Mouse (Mus musculus) stomach, embryonic 14.5 days (tissue): ENCODE measurements around the gene Plch2. TPM values are rescaled to one million over a fixed set of nuclear protein-coding genes. Genes with fewer than 3 reads are reported as not detected.

Experiments
- ATAC-seq: fragments of 200-750 bp; cut with Nextera tagmentation; 2 replicates; pipeline ENCODE4 v1.8.0; 2017; ENCODE audit warnings: low read depth, moderate TSS enrichment; ENCODE audit not compliant: insufficient number of reproducible peaks, insufficient read depth, low FRiP score
- H3K27ac ChIP-seq: fragments of 300-500 bp; sonication (generic); 2 replicates; pipeline ENCODE4 v1.5.1; 2014; ENCODE audit warnings: mild to moderate bottlenecking, low read length, moderate library complexity, mixed read lengths
- H3K27me3 ChIP-seq: fragments of 300-500 bp; sonication (generic); 2 replicates; pipeline ENCODE4 v1.6.1; 2014; ENCODE audit warnings: low read length, control low read depth, mixed read lengths; ENCODE audit not compliant: control insufficient read depth, insufficient read depth
- H3K36me3 ChIP-seq: fragments of 300-500 bp; sonication (generic); 2 replicates; pipeline ENCODE4 v1.6.1; 2014; ENCODE audit warnings: mild to moderate bottlenecking, control low read depth, low read length, moderate library complexity, mixed read lengths; ENCODE audit not compliant: control insufficient read depth, insufficient read depth
- H3K4me1 ChIP-seq: fragments of 300-500 bp; sonication (generic); 2 replicates; pipeline ENCODE4 v1.6.1; 2014; ENCODE audit warnings: low read length, control low read depth, mixed read lengths; ENCODE audit not compliant: control insufficient read depth, insufficient read depth
- H3K4me2 ChIP-seq: fragments of 300-500 bp; sonication (generic); replicated peaks from 2 replicates; pipeline ENCODE4 v1.6.1; 2014; ENCODE audit warnings: low read depth, low read length, control low read depth
- H3K4me3 ChIP-seq: fragments of 300-500 bp; sonication (generic); 2 replicates; pipeline ENCODE4 v1.5.1; 2014; ENCODE audit warnings: low read depth, low read length, control low read depth
- H3K9ac ChIP-seq: fragments of 300-500 bp; sonication (generic); replicated peaks from 2 replicates; pipeline ENCODE4 v1.6.1; 2014; ENCODE audit warnings: low read depth, mild to moderate bottlenecking, control low read depth, low read length, moderate library complexity, mixed read lengths
- H3K9me3 ChIP-seq: fragments of 300-500 bp; sonication (generic); 2 replicates; pipeline ENCODE4 v1.6.1; 2016; ENCODE audit warnings: low read depth, low read length, control low read depth; ENCODE audit not compliant: control insufficient read depth
- WGBS: fragments of 180-500 bp; shearing (Covaris S2); extraction: QIAGEN DNeasy Blood & Tissue Kit; methylation state at CpG from one replicate; pipeline ENCODE4 v1.1.7; 2014; 5-methylcytosine and 5-hydroxymethylcytosine counted together
- polyA plus RNA-seq: library from polyadenylated mRNA; unstranded; fragments of >200 nt; fragmentation: Nextera tagmentation; extraction: Ambion mirVana; gene quantifications from 2 replicates; pipeline ENCODE4 v1.2.1, GENCODE M21; 2014

Gene Plch2
- polyA plus RNA-seq, 1 experiment from 2014 or later: 25.9 TPM

DNA sequence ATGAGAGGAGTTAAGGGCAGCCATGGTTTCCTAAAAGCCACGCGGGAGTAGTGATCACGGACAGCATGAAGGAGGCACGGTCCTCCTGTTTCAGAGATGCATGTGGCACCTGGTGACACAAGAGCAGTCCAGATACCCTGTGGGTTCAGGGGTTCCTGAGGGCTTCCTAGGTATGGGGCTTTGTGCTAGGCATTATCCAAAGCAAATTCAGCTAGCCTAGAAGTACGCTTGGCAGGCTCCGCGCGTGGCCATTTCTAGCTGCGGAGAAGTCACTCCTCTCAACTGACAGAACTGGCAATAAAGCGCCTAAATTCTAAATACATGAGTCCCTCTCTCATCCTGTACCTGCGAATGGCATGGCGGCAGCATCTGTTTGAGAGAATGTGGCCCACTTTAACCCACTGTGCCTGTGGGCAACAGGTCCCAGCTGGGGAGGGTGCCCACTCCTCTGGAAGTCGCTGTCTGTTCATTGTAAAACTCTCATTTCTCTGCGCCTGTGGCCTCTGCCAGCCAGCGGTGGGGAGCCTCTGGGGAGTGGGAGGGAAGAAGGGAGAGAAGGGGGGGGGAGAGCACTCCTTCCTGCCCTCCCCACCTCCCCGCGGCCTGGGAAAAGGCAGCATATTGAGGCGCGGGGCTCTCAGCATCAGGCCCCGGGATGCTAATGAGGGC is 96.4 kb downstream of the Plch2 start:
- Histone ChIP-seq H3K4me3 (peak overlapping the region; percentile 33), H3K36me3 (no peaks in the 10 kb centered on the region), H3K4me1 (peaks cover 32% of the 10 kb centered on the region), H3K27ac (no peak overlapping the region), H3K27me3 (peaks cover 40% of the 10 kb centered on the region), H3K9me3 (no peaks in the 10 kb centered on the region), H3K4me2 (peak overlapping the region; percentile 65), H3K9ac (0 out of 2 replicates have a peak overlapping the region, but pooled peaks have one; percentile 14)
- ATAC-seq: no peak
- WGBS: 25% methylated on average over 20 of the region's 20 CpGs

- Histone ChIP-seq H3K4me1 (peaks cover 29% of the 10 kb centered on the region), H3K27ac (no peak overlapping the region), H3K9ac (no peak overlapping the region), H3K4me2 (peak overlapping the region; percentile 28; the same call in 1 of the 2 replicates), H3K9me3 (no peaks in the 10 kb centered on the region), H3K4me3 (no peak overlapping the region), H3K27me3 (peaks cover 45% of the 10 kb centered on the region), H3K36me3 (no peaks in the 10 kb centered on the region)
- no peak for ATAC-seq
- 14% methylated on average over 8 of the region's 8 CpGs for WGBS
Observed at GRCm38 (mm10) chr4:154958621-154959020, 98.0 kb downstream of the Plch2 start.

DNA sequence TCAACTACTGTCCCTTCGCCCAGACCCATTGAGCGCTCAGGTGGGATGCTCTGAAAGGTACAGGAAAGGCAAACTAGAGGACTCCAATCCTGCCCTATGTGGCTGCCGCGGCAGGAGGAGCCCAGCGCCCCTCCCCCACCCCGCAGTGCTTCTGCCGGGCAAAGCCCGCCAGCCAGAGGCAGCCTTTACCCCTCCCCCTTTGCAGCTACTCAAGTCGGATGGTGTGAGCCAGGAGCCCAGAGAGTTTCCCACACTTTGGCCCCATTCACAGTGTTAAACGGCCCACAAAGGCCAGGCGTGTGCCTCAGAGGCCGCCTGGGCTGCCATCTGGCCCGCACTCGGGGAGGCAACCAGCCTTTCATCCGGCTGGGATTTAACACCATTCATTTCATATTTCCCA is 98.4 kb downstream of the Plch2 start:
- Histone ChIP-seq H3K9me3 (no peaks in the 10 kb centered on the region), H3K36me3 (no peaks in the 10 kb centered on the region), H3K4me2 (peak overlapping the region; percentile 28; the same call in 1 of the 2 replicates), H3K9ac (no peak overlapping the region), H3K4me3 (no peak overlapping the region), H3K4me1 (peaks cover 26% of the 10 kb centered on the region), H3K27me3 (peaks cover 49% of the 10 kb centered on the region), H3K27ac (no peak overlapping the region)
- WGBS: under 1% methylated on average over 15 of the region's 15 CpGs
- ATAC-seq: 0 out of 2 replicates have a peak, but pooled peaks have one; percentile 29

DNA sequence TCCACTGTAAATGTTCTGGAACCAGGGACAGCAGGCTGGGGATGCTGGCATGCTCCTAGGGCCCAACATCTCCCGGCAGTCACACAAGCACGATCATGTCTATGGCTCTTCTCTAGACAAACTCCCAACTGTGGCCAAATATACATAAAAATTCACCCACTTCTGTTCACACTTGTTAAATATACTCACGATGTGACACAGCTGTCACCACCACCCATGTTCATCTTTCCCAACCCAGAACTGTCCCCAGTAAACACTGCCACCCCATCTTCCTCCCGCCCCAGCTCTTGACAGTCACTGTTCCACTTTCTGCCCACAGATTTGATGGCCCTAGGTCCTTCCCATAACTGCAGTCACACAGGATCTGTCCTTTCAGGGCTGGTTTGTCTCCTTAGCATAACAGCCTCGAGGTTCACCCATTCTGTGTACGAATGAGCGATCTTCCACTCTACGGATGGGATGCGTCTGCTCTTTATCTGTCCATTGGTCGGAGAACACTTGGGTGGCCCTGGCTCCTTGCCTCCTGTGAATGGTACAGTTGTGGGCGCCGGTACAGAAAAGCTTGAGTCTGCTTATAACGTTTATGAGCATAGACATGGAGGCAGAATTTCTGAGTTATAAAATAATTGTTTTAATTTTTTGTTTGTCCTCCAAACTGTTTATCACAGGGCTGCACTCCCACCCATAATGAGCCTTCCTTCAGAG is 99.1 kb downstream of the Plch2 start:
- Histone ChIP-seq H3K27ac (no peak overlapping the region), H3K4me3 (no peak overlapping the region), H3K9ac (no peak overlapping the region), H3K36me3 (no peaks in the 10 kb centered on the region), H3K27me3 (peaks cover 50% of the 10 kb centered on the region), H3K4me1 (peaks cover 23% of the 10 kb centered on the region), H3K4me2 (no peak overlapping the region), H3K9me3 (no peaks in the 10 kb centered on the region)
- 47% methylated on average over 13 of the region's 13 CpGs for WGBS
- no peak for ATAC-seq

DNA sequence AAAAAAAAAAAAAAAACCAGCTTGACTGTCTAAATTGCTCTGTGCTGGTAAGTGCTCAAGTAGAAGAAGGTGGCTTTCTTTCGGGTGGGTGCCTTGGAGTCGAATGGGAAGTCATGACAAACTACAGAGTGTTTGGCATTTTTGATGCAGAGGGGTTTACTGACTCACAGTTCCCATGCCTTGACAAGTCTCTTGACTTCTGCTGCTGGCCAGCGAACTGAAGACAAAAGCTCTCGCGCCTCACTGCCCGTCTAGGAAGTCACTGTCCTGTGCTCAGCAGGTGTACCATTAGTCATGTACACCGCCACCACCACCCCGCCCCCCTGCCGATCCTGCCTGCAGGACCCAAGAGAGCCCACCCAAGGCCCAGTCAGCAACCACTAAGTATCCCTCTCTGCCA is 100.0 kb downstream of the Plch2 start:
- H3K36me3 ChIP-seq: no peaks in the 10 kb centered on the region
- H3K9me3 ChIP-seq: no peaks in the 10 kb centered on the region
- 46% methylated on average over 9 of the region's 9 CpGs for WGBS
- ATAC-seq: no peak
- peaks cover 22% of the 10 kb centered on the region for H3K4me1 ChIP-seq
- H3K4me3 ChIP-seq: no peak overlapping the region
- no peak overlapping the region for H3K27ac ChIP-seq
- H3K27me3 ChIP-seq: peaks cover 50% of the 10 kb centered on the region
- H3K9ac ChIP-seq: no peak overlapping the region
- H3K4me2 ChIP-seq: no peak overlapping the region

- H3K9ac ChIP-seq: no peak overlapping the region
- no peaks in the 10 kb centered on the region for H3K9me3 ChIP-seq
- H3K4me1 ChIP-seq: peaks cover under 1% of the 10 kb centered on the region; the same call in 1 of the 2 replicates
- peaks cover 29% of the 10 kb centered on the region for H3K27me3 ChIP-seq
- WGBS: 3% methylated on average over 26 of the region's 26 CpGs
- H3K4me3 ChIP-seq: no peak overlapping the region
- H3K4me2 ChIP-seq: no peak overlapping the region
- no peak overlapping the region for H3K27ac ChIP-seq
- H3K36me3 ChIP-seq: no peaks in the 10 kb centered on the region
- no peak for ATAC-seq
Observed at GRCm38 (mm10) chr4:154952461-154953241, 103.9 kb downstream of the Plch2 start.

GRCm38 (mm10) chr4:154949589-154949982 is 107.0 kb downstream of the Plch2 start:
- H3K4me1 ChIP-seq: peaks cover 6% of the 10 kb centered on the region
- no peaks in the 10 kb centered on the region for H3K9me3 ChIP-seq
- no peak overlapping the region for H3K27ac ChIP-seq
- H3K4me3 ChIP-seq: no peak overlapping the region
- no peak for ATAC-seq
- peaks cover 29% of the 10 kb centered on the region for H3K27me3 ChIP-seq
- no peaks in the 10 kb centered on the region for H3K36me3 ChIP-seq
- H3K4me2 ChIP-seq: no peak overlapping the region
- H3K9ac ChIP-seq: no peak overlapping the region
- WGBS: 17% methylated on average over 16 of the region's 16 CpGs

DNA sequence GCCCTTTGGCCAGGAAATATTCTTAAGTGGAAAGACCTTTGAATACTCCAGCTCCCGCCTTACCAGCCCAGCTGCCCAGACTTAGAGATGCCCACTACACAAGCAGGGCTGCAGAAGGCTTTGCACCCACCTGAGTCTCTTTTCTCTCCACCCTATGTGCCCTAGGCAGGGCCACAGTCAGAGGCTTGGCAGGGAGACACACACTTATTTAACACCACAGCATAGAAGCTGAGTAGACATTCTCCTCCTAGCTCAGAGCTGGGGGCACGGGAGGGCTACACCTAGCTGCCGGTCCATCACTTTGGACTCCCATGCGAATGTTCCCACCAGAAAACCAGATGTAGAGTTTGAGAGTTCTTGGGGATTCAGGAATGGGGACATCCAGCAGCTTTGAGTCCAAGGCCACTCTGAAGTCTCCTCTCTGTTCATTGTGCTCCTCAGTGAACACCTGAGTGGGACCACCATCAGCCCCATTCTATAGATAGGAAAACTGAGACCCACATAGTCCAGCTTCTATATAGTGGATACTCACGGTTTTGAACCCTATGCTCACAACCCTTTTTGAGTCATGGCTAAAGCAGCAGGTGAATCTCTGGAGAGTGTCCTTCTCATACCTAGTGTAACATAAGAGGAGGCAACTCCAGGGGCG is 107.5 kb downstream of the Plch2 start:
- Histone ChIP-seq H3K4me3 (no peak overlapping the region), H3K9me3 (no peaks in the 10 kb centered on the region), H3K27me3 (peaks cover 29% of the 10 kb centered on the region), H3K4me2 (no peak overlapping the region), H3K36me3 (no peaks in the 10 kb centered on the region), H3K27ac (no peak overlapping the region), H3K4me1 (peaks cover 6% of the 10 kb centered on the region), H3K9ac (no peak overlapping the region)
- 71% methylated on average over 6 of the region's 6 CpGs for WGBS
- no peak for ATAC-seq
